In genomic region chr1:193626924-193627849, GRCm38 (mm10) we compare ENCODE assay signal across 17 mouse cellular contexts.
DNase-seq lines count a peak whose midpoint lies in the region; ATAC-seq and TF ChIP-seq lines count a peak whose summit lies in the region.
"Had no signal": no experiment of that assay in that cellular context is flagged by ENCODE, and none has a peak within 500 bp of the region (broad histone marks: within the 10 kb centered on the region; RNA-seq: fewer than 3 reads in every experiment).

No protein-coding gene starts in this region.

- H3K4me2 ChIP-seq in forebrain, embryonic 13.5 days, result no peak overlapping the region
- H3K4me2 ChIP-seq in forebrain, embryonic 12.5 days, result no peak overlapping the region
- H3K4me2 ChIP-seq in midbrain, embryonic 13.5 days (replicated peaks), result no peak overlapping the region
- H3K4me2 ChIP-seq in midbrain, embryonic 11.5 days, result no peak overlapping the region
- no peak overlapping the region for H3K4me2 ChIP-seq in hindbrain, postnatal 0 days (ENCODE audit: low read depth, low read length)
- H3K4me2 ChIP-seq: embryonic facial prominence, embryonic 13.5 days had no signal

- H3K36me3 ChIP-seq in forebrain, embryonic 13.5 days (ENCODE audit: poor library complexity, severe bottlenecking), result no peaks in the 10 kb centered on the region
- no peaks in the 10 kb centered on the region for H3K36me3 ChIP-seq in forebrain, embryonic 12.5 days (replicated peaks)
- no peaks in the 10 kb centered on the region for H3K36me3 ChIP-seq in midbrain, embryonic 13.5 days
- H3K36me3 ChIP-seq in midbrain, embryonic 11.5 days (ENCODE audit: control insufficient read depth, insufficient read depth, low read length), result no peaks in the 10 kb centered on the region
- H3K36me3 ChIP-seq in hindbrain, postnatal 0 days (ENCODE audit: insufficient read depth, low read length), result no peaks in the 10 kb centered on the region
- H3K36me3 ChIP-seq: embryonic facial prominence, embryonic 13.5 days had no signal

- H3K27ac ChIP-seq in forebrain, embryonic 13.5 days, result no peak overlapping the region
- H3K27ac ChIP-seq in forebrain, embryonic 12.5 days, result no peak overlapping the region; the same call in 1 of the 2 replicates
- H3K27ac ChIP-seq in midbrain, embryonic 13.5 days, result no peak overlapping the region
- H3K27ac ChIP-seq in midbrain, embryonic 11.5 days (ENCODE audit: low read depth, low read length), result no peak overlapping the region
- H3K27ac ChIP-seq in hindbrain, postnatal 0 days, result no peak overlapping the region
- H3K27ac ChIP-seq: embryonic facial prominence, embryonic 13.5 days had no signal

- no peak overlapping the region for H3K4me3 ChIP-seq in forebrain, embryonic 13.5 days
- H3K4me3 ChIP-seq in forebrain, embryonic 12.5 days (replicated peaks), result no peak overlapping the region
- no peak overlapping the region for H3K4me3 ChIP-seq in midbrain, embryonic 13.5 days (replicated peaks)
- no peak overlapping the region for H3K4me3 ChIP-seq in midbrain, embryonic 11.5 days (ENCODE audit: low read depth, low read length)
- no peak overlapping the region for H3K4me3 ChIP-seq in hindbrain, postnatal 0 days (ENCODE audit: low read length)
- H3K4me3 ChIP-seq: embryonic facial prominence, embryonic 13.5 days had no signal

- no peak for DNase-seq in midbrain, embryonic 11.5 days (ENCODE audit: low spot score, missing footprints)
- DNase-seq in hindbrain, postnatal 0 days (ENCODE audit: low spot score), result peak; percentile 40
- DNase-seq in retina, adult 2 months (ENCODE audit: low read depth, low spot score), result peak; percentile 38
- DNase-seq in frontal cortex, postnatal 14 days (ENCODE audit: low spot score in 2 of 2), result no peak
- DNase-seq: adrenal gland, postnatal 36 days; gastrocnemius, postnatal 36 days; kidney, adult 11 months; kidney, postnatal 10 days; liver; lung, adult 18-20 months; lung, postnatal 36 days; thymus, adult 2 months had no signal

- TF ChIP-seq CTCF in hindbrain, postnatal 0 days (IDR thresholded peaks at IDR 0.05; ENCODE audit: low read depth), result no peak

- H3K9ac ChIP-seq in forebrain, embryonic 13.5 days, result 0 out of 2 replicates have a peak overlapping the region, but pooled peaks have one; percentile 13
- H3K9ac ChIP-seq in forebrain, embryonic 12.5 days, result no peak overlapping the region
- H3K9ac ChIP-seq in midbrain, embryonic 13.5 days (replicated peaks), result no peak overlapping the region
- no peak overlapping the region for H3K9ac ChIP-seq in midbrain, embryonic 11.5 days (ENCODE audit: low read length)
- H3K9ac ChIP-seq in hindbrain, postnatal 0 days (replicated peaks; ENCODE audit: low read length), result no peak overlapping the region
- H3K9ac ChIP-seq: embryonic facial prominence, embryonic 13.5 days had no signal

- WGBS in forebrain, embryonic 13.5 days, result 66% methylated on average over 16 of the region's 16 CpGs
- 71% methylated on average over 16 of the region's 16 CpGs for WGBS in forebrain, embryonic 12.5 days
- 60% methylated on average over 16 of the region's 16 CpGs for WGBS in midbrain, embryonic 13.5 days
- WGBS in midbrain, embryonic 11.5 days, result 76% methylated on average over 16 of the region's 16 CpGs
- 65% methylated on average over 16 of the region's 16 CpGs for WGBS in hindbrain, postnatal 0 days

- ATAC-seq in forebrain, embryonic 13.5 days, result peak; percentile 43; the same call in 1 of the 2 replicates
- ATAC-seq in forebrain, embryonic 12.5 days (ENCODE audit: low FRiP score), result no peak
- ATAC-seq in midbrain, embryonic 13.5 days, result peak; percentile 53; the same call in 1 of the 2 replicates
- ATAC-seq in midbrain, embryonic 11.5 days (ENCODE audit: low FRiP score), result no peak
- ATAC-seq in hindbrain, postnatal 0 days, result no peak
- no peak for ATAC-seq in megakaryocyte progenitor cell, adult 5-6 weeks (replicated peaks; ENCODE audit: poor library complexity)

- no peaks in the 10 kb centered on the region for H3K9me3 ChIP-seq in forebrain, embryonic 13.5 days (replicated peaks)
- H3K9me3 ChIP-seq in forebrain, embryonic 12.5 days, result no peaks in the 10 kb centered on the region
- H3K9me3 ChIP-seq in midbrain, embryonic 13.5 days, result no peaks in the 10 kb centered on the region
- no peaks in the 10 kb centered on the region for H3K9me3 ChIP-seq in midbrain, embryonic 11.5 days (ENCODE audit: control insufficient read depth, low read length)
- H3K9me3 ChIP-seq in hindbrain, postnatal 0 days (ENCODE audit: low read length), result no peaks in the 10 kb centered on the region
- H3K9me3 ChIP-seq: embryonic facial prominence, embryonic 13.5 days had no signal

- H3K4me1 ChIP-seq in forebrain, embryonic 13.5 days, result peaks cover 4% of the 10 kb centered on the region; the same call in 1 of the 2 replicates
- peaks cover 5% of the 10 kb centered on the region; the same call in 1 of the 2 replicates for H3K4me1 ChIP-seq in forebrain, embryonic 12.5 days
- H3K4me1 ChIP-seq in midbrain, embryonic 13.5 days (replicated peaks), result peaks cover 13% of the 10 kb centered on the region
- no peaks in the 10 kb centered on the region for H3K4me1 ChIP-seq in midbrain, embryonic 11.5 days (ENCODE audit: control insufficient read depth, insufficient read depth, low read length)
- H3K4me1 ChIP-seq in hindbrain, postnatal 0 days (ENCODE audit: insufficient read depth, low read length), result no peaks in the 10 kb centered on the region
- H3K4me1 ChIP-seq: embryonic facial prominence, embryonic 13.5 days had no signal

- H3K27me3 ChIP-seq in forebrain, embryonic 13.5 days, result no peaks in the 10 kb centered on the region
- H3K27me3 ChIP-seq in forebrain, embryonic 12.5 days, result peaks cover 6% of the 10 kb centered on the region; the same call in 1 of the 2 replicates
- H3K27me3 ChIP-seq in midbrain, embryonic 13.5 days, result no peaks in the 10 kb centered on the region
- no peaks in the 10 kb centered on the region; the same call in 1 of the 2 replicates for H3K27me3 ChIP-seq in midbrain, embryonic 11.5 days (ENCODE audit: control insufficient read depth, insufficient read depth, low read length)
- no peaks in the 10 kb centered on the region for H3K27me3 ChIP-seq in hindbrain, postnatal 0 days (ENCODE audit: insufficient read depth, low read length)
- H3K27me3 ChIP-seq: embryonic facial prominence, embryonic 13.5 days had no signal

Comparison
In these comparisons a context has a peak if more than half of its experiments do, and no peak if none do; other contexts are left out.
1. ATAC-seq: peak in forebrain, embryonic 13.5 days (single experiment) and midbrain, embryonic 13.5 days (single experiment); none in forebrain, embryonic 12.5 days (single experiment), midbrain, embryonic 11.5 days (single experiment), hindbrain, postnatal 0 days (single experiment) and megakaryocyte progenitor cell, adult 5-6 weeks (single experiment).
2. DNase-seq: peak in hindbrain, postnatal 0 days (single experiment) and retina, adult 2 months (single experiment); none in midbrain, embryonic 11.5 days (single experiment) and frontal cortex, postnatal 14 days (0 of 2).